8 mouse cellular contexts compared by ENCODE assay signal in the genomic region with DNA sequence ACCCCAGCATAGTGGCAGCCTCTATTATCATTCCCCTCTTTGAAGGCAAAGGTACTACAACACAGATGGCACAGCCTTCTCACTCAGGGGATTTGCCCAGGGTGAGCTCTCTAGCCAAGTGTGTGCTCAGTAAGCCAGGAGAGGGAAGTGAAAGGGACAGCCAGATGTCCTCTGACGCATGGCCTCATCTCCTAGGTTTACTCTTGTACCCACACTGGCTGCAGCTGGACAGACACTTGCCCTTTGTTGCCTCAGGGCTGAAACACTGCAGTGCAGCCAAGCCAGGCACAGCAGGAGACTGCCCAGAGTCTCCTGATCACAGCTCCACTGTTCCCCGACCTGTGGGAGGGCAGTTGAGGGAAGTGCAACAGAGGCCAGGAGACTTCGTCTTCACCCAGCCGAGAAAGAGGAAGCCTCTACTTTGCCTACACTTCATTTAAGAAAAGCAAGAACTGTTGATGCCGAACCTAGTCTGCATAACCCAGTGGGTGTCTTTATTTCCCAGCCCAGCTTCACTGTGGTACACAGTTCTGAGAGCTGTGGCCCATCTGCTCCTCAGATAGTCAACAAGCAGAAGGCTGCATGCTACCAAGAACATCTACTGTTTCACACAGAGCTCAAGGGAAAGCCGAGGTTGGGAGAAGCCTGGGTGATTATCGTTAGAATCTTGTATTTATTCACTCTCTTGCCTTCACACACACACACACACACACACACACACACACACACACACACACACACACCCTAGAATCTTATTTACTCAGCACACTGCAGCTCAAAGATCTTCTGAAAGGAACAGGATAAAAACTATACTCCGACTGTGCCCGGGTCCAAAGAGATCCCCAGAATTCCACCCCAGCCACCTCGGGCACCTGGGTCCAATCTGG. TPM values are rescaled to one million over a fixed set of nuclear protein-coding genes. Genes with fewer than 3 reads are reported as not detected.
DNase-seq lines count a peak whose midpoint lies in the region; ATAC-seq and TF ChIP-seq lines count a peak whose summit lies in the region.

No protein-coding gene starts in this region.

- H3K27ac ChIP-seq in forebrain, embryonic 10.5 days = peak overlapping the region; percentile 66
- H3K27ac ChIP-seq in forebrain, embryonic 11.5 days (ENCODE audit: low read depth, low read length) = no peak overlapping the region
- peak overlapping the region; percentile 82 for H3K27ac ChIP-seq in cortical plate, adult 2 months (ENCODE audit: insufficient read depth, low read length)
- peak overlapping the region; percentile 55; the same call in 1 of the 2 replicates for H3K27ac ChIP-seq in hindbrain, embryonic 15.5 days (replicated peaks)

- DNase-seq in forebrain, embryonic 10.5 days (ENCODE audit: extremely low spot score, low spot score) = no peak
- no peak for DNase-seq in forebrain, embryonic 11.5 days (ENCODE audit: low spot score)
- DNase-seq in B cell, adult 2 months = peak; percentile 88 to 89
- DNase-seq in left cerebral cortex, postnatal 10 days (ENCODE audit: extremely low spot score in 1 of 2, low spot score in 2 of 2) = peak; percentile 45 to 71
- peak; percentile 26 to 84 for DNase-seq in natural killer cell, adult 2 months (ENCODE audit: low spot score in 2 of 2)
- DNase-seq in urinary bladder, adult 2 months (ENCODE audit: low spot score) = no peak

- no peaks in the 10 kb centered on the region for H3K27me3 ChIP-seq in forebrain, embryonic 10.5 days (ENCODE audit: poor library complexity, severe bottlenecking)
- no peaks in the 10 kb centered on the region for H3K27me3 ChIP-seq in forebrain, embryonic 11.5 days (ENCODE audit: control insufficient read depth, insufficient read depth, low read length)
- H3K27me3 ChIP-seq in hindbrain, embryonic 15.5 days = no peaks in the 10 kb centered on the region

- intact Hi-C loops in left cerebral cortex, postnatal 10 days (cut with DNase I) = no loop called here

- H3K9me3 ChIP-seq in forebrain, embryonic 10.5 days = no peaks in the 10 kb centered on the region
- H3K9me3 ChIP-seq in forebrain, embryonic 11.5 days (ENCODE audit: control insufficient read depth, low read length) = no peaks in the 10 kb centered on the region
- no peaks in the 10 kb centered on the region for H3K9me3 ChIP-seq in hindbrain, embryonic 15.5 days

- no peak; the same call in 1 of the 2 replicates for TF ChIP-seq POLR2A in cortical plate, adult 2 months (IDR thresholded peaks at IDR 0.05; ENCODE audit: extremely low read depth, insufficient read depth, low read length)

- WGBS in forebrain, embryonic 10.5 days = 54% methylated on average over 10 of the region's 10 CpGs
- WGBS in forebrain, embryonic 11.5 days = 58% methylated on average over 10 of the region's 10 CpGs
- WGBS in hindbrain, embryonic 15.5 days = 44% methylated on average over 10 of the region's 10 CpGs

- ATAC-seq in forebrain, embryonic 11.5 days (replicated peaks; ENCODE audit: low FRiP score) = no peak
- ATAC-seq in hindbrain, embryonic 15.5 days (ENCODE audit: low FRiP score, low read depth) = no peak

- no peak overlapping the region for H3K9ac ChIP-seq in forebrain, embryonic 11.5 days (ENCODE audit: low read length)
- H3K9ac ChIP-seq in hindbrain, embryonic 15.5 days = no peak overlapping the region

- no peak overlapping the region for H3K4me2 ChIP-seq in forebrain, embryonic 11.5 days (ENCODE audit: low read depth, low read length, severe bottlenecking)
- H3K4me2 ChIP-seq in hindbrain, embryonic 15.5 days = no peak overlapping the region

- no peak for TF ChIP-seq CTCF in cortical plate, adult 2 months (IDR thresholded peaks at IDR 0.05; ENCODE audit: extremely low read depth, insufficient read depth, low read length)

- no peak overlapping the region for H3K4me3 ChIP-seq in forebrain, embryonic 10.5 days
- H3K4me3 ChIP-seq in forebrain, embryonic 11.5 days (ENCODE audit: low read depth, low read length) = no peak overlapping the region
- peak overlapping the region; percentile 2; the same call in 1 of the 2 replicates for H3K4me3 ChIP-seq in cortical plate, adult 2 months (ENCODE audit: insufficient read depth, low read length)
- no peak overlapping the region for H3K4me3 ChIP-seq in hindbrain, embryonic 15.5 days

- H3K36me3 ChIP-seq in forebrain, embryonic 10.5 days (replicated peaks) = no peaks in the 10 kb centered on the region
- H3K36me3 ChIP-seq in forebrain, embryonic 11.5 days (ENCODE audit: control insufficient read depth, insufficient read depth, low read length) = no peaks in the 10 kb centered on the region
- H3K36me3 ChIP-seq in hindbrain, embryonic 15.5 days = no peaks in the 10 kb centered on the region

- H3K4me1 ChIP-seq in forebrain, embryonic 10.5 days = peaks cover 62% of the 10 kb centered on the region
- peaks cover 18% of the 10 kb centered on the region; the same call in 1 of the 2 replicates for H3K4me1 ChIP-seq in forebrain, embryonic 11.5 days (replicated peaks; ENCODE audit: control insufficient read depth, insufficient read depth, low read length)
- peaks cover 40% of the 10 kb centered on the region for H3K4me1 ChIP-seq in cortical plate, adult 2 months (ENCODE audit: control insufficient read depth, insufficient read depth, low read length)
- peaks cover 56% of the 10 kb centered on the region for H3K4me1 ChIP-seq in hindbrain, embryonic 15.5 days (replicated peaks)

RNA-seq across cellular contexts. Expression of gene Cyth1, which starts 36.4 kb away (rescaled TPM):
- 10.1 and 11.5 TPM in 2 replicates for polyA plus RNA-seq in forebrain, embryonic 10.5 days (2016; fragmentation: Nextera tagmentation; extraction: Ambion mirVana)
- 11.5 and 12.1 TPM in 2 replicates for polyA plus RNA-seq in forebrain, embryonic 11.5 days (2014; fragmentation: Nextera tagmentation; extraction: Ambion mirVana)
- polyA plus RNA-seq in cortical plate, adult 2 months (2012; rRNA removed) = 69.2 and 80.3 TPM in 2 replicates
- 24.9 and 25.8 TPM in 2 replicates for polyA plus RNA-seq in hindbrain, embryonic 15.5 days (2015; fragmentation: Nextera tagmentation; extraction: Ambion mirVana)
- total RNA-seq in left cerebral cortex, postnatal 10 days (2021) = 10 to 100 TPM; 64.2 to 66.8 TPM
- 21.0 and 23.2 TPM in 2 replicates for polyA plus RNA-seq in urinary bladder, adult 2 months (2012; rRNA removed)

Comparison
In these comparisons a context has a peak if more than half of its experiments do, and no peak if none do; other contexts are left out.
1. DNase-seq: peak in B cell, adult 2 months (2 of 2), left cerebral cortex, postnatal 10 days (2 of 2) and natural killer cell, adult 2 months (2 of 2); none in forebrain, embryonic 10.5 days (single experiment), forebrain, embryonic 11.5 days (single experiment) and urinary bladder, adult 2 months (single experiment).